In the genomic region with DNA sequence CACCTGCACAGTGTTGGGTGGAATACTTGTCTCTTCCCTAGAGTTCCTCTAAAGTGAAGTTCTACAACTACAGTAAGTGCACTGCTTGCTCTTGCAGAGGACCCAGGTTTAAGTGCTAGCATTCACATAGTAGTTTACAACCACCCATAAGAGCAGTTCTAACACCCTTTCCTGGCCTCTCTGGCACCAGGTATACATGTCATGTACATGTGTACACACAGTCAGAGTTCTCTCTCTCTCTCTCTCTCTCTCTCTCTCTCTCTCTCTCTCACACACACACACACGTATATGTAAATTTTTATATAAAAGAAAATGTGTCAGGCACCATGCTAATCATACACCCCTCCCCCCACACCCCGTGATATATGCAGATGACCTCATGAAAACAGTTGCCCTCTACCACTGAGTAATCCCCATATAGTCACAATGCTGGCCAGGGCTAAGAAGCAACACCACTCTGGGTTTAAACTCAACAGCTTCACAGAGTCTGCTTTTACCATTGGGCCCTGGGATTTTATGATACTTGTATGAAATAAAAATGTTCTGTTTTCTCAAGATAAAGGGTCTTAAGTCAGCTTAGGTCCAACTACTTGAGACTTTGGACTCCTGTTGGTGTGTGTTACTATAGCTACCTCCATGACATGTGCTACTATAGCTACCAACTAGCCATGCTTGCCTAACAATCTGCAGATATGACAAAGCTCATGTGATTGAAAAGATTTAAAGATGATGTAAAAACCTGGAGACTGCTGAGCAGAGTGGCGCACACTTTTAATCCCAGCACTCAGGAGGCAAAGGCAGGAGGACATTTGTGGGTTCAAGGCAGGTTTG, we compare ENCODE assay signal across 23 mouse cellular contexts.
"Had no signal": no experiment of that assay in that cellular context is flagged by ENCODE, and none has a peak within 500 bp of the region (broad histone marks: within the 10 kb centered on the region; RNA-seq: fewer than 3 reads in every experiment).

No protein-coding gene starts in this region.

- H3K4me3 ChIP-seq: gastrocnemius, adult 2 months; heart, embryonic 10.5 days; heart, embryonic 12.5 days; hindbrain, embryonic 13.5 days; hindbrain, embryonic 15.5 days; layer of hippocampus, adult 2 months; limb, embryonic 13.5 days; limb, embryonic 15.5 days; liver, embryonic 12.5 days had no signal

- H3K27ac ChIP-seq: gastrocnemius, adult 2 months; heart, embryonic 10.5 days; hindbrain, embryonic 13.5 days; hindbrain, embryonic 15.5 days; layer of hippocampus, adult 2 months; limb, embryonic 13.5 days; limb, embryonic 15.5 days; liver, embryonic 12.5 days; liver, embryonic 14.5 days had no signal

- H3K9me3 ChIP-seq: heart, embryonic 10.5 days; heart, embryonic 12.5 days; hindbrain, embryonic 13.5 days; hindbrain, embryonic 15.5 days; limb, embryonic 13.5 days; limb, embryonic 15.5 days; liver, embryonic 12.5 days had no signal

- ATAC-seq: inflammation-experienced regulatory T-cells, adult 6 months; liver, embryonic 12.5 days had no signal

- H3K4me1 ChIP-seq: heart, embryonic 10.5 days; hindbrain, embryonic 13.5 days; hindbrain, embryonic 15.5 days; liver, embryonic 12.5 days had no signal

- H3K36me3 ChIP-seq: heart, embryonic 10.5 days; heart, embryonic 12.5 days; hindbrain, embryonic 13.5 days; hindbrain, embryonic 15.5 days; limb, embryonic 13.5 days; limb, embryonic 15.5 days; liver, embryonic 12.5 days had no signal

- H3K4me2 ChIP-seq: heart, embryonic 12.5 days; hindbrain, embryonic 13.5 days; hindbrain, embryonic 15.5 days; limb, embryonic 13.5 days; limb, embryonic 15.5 days; liver, embryonic 12.5 days had no signal

- DNase-seq: gastrocnemius, adult 2 months; gastrocnemius, postnatal 10 days; gastrocnemius, postnatal 25 days; heart, adult 18-20 months; heart, postnatal 10 days; heart, postnatal 4 days; kidney, adult 18-20 months; kidney, adult 8-10 months; kidney, postnatal 10 days; kidney, postnatal 25 days; kidney, postnatal 4 days; layer of hippocampus, postnatal 36 days; left cerebral cortex, postnatal 4 days had no signal

- H3K9ac ChIP-seq: heart, embryonic 12.5 days; hindbrain, embryonic 13.5 days; hindbrain, embryonic 15.5 days; limb, embryonic 13.5 days; limb, embryonic 15.5 days; liver, embryonic 12.5 days; liver, embryonic 14.5 days had no signal

- H3K27me3 ChIP-seq: heart, embryonic 12.5 days; hindbrain, embryonic 13.5 days; hindbrain, embryonic 15.5 days; limb, embryonic 13.5 days; limb, embryonic 15.5 days; liver, embryonic 12.5 days had no signal
